Mouse (Mus musculus) left cerebral cortex, postnatal 25 days (tissue): ENCODE measurements around the gene Ms4a4a. TPM values are rescaled to one million over a fixed set of nuclear protein-coding genes. Genes with fewer than 3 reads are reported as not detected.

ENCODE experiments used
- DNase-seq, 2 experiments: peaks; one replicate each; pipeline ENCODE4 v3.0.0; 2022; ENCODE audit warnings: low spot score in 2 of 2, mixed read lengths in 1 of 2
- intact Hi-C: fragments of 180-260 bp; cut with DNase I; formaldehyde crosslinking; loops from one replicate; pipeline ENCODE4 v1.15.1; 2025
- total RNA-seq, 2 experiments: library from RNA; stranded (reverse); gene quantifications; 2 replicates each; pipeline ENCODE4 v1.2.3; 2021

The Ms4a4a gene
- 1 to 10 TPM in 1 of 2 experiments, under 1 TPM in 1; 0.69 to 1.2 TPM for total RNA-seq

DNA sequence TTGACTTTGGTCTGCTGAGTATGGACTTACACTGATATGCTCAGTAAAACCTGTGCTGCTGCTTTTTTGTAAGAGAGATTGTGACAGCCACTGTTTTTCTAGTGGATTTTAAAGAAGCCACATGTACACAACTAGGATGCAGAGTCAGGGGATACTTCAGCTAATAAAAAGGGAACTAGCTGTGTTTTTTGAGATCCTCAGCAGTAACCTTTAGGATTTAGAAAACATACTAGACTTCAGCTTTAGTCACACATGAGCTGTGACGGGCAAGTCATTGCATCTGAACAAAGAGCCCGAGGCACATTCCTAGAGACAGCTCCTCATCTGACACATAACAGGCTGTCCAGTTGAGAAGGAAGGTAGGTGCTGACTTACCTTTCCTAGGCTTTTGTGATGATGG is at the start of gene Ms4a4a:
Gene Ms4a4a, plus strand, starts transcription at position 251 of the 400 bp plus-strand sequence.
- intact Hi-C loops: no loop called here
- DNase-seq: no peak

DNA sequence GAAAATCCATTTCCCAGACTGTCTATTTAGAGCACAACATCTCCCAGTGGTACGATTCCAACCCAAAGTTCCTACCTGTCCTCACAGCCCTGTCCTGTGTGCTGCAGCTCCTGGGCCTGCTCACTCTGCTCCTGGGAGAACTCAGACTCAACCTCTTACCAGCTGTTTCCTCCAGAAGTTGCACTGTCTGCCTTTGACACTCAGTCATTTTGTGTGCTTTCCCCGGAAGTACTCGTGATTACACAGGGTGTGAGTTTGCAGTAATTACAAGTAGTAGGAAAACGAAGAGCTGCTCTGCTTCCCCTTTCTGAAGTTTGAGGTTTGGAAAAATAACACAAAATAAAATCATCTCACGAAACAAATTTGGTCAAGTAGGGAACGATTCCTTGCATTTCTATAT is 39.4 kb upstream of the Ms4a4a start, which contains the start of gene Ms4a7:
Gene Ms4a7, minus strand, starts transcription at position 215 of the 400 bp plus-strand sequence.
- no peak for DNase-seq
- intact Hi-C loops: no loop called here

DNA sequence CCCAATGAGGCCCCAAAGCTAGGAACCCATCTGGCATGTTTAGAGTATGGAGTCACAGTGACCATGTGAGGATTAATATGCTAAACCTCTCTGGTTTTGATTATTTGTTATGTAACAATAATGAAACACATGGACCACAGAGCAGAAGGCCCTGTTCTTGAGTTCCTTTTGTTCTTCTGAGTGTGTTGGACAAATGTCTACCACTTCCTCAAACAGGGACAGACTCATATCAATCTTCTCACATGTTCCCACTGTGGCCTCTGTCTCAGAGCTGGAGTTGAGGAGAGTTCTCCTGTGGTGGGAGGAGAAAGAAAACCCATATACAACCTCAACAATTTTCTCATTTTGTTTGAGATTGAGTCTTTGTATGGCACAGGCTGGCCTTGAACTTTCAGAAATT is 32.2 kb upstream of the Ms4a4a start:
- DNase-seq: no peak
- intact Hi-C loops: no loop called here

DNA sequence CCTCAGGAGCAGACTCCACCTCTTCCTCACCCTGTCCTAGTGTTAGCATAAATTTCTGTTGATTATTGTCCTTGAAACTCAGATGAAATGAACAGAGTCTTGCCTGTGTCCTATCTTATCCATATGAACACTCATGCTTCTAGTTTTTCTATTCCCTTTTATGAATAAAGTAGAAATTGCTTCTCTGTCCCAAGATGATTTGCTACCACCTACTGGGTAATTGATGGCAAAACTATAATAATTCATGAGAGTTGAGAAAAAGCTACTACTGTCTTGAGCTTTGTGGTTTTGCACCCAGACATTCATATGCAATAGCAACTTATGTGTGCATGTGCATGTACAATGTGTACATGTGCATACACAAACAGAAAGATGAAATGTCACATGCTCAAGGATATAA is 31.3 kb upstream of the Ms4a4a start:
- intact Hi-C loops: no loop called here
- no peak for DNase-seq

DNA sequence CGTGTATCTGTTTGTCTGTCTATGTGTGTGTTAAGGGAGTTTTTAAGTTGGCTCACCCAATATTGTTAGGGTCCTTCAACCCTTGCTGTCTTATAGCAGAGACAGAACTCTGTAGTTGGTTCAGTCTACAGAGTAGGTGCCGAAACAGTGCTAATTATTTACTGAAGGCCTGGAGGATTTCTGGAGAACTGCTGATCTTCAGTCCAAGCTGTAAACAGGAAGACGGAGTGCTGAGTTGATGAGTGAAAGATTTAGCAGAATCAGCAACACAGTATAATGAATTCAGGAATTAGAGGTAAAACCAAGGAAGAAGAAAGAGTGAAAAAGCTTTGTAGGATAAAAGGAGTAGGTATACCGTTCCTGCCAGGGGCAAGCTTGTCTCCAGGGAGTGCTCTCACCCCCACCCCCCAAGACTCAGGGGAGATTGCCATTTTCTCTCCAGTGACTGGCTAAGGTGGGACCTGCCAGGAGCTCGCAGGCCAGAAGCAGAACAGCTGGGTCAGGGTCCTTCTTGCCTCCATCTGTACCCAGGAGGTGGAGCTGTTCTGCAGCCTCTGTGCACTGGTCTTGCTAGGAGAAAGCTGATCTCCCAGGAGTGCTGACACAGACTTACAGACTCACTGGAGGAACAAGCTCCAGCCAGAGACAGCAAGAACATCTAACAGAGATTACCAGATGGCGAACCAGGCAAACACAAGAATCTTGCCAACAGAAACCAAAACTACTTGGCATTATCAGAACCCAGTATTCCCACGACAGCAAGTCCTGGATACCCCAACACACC is 25.4 kb upstream of the Ms4a4a start:
- intact Hi-C loops: loop anchor here (5.0 kb wide), 2 partner anchors 252 to 417 kb away; partner anchors contain the start of gene Ms4a6d
- peak; percentile 12 to 26 for DNase-seq

DNA sequence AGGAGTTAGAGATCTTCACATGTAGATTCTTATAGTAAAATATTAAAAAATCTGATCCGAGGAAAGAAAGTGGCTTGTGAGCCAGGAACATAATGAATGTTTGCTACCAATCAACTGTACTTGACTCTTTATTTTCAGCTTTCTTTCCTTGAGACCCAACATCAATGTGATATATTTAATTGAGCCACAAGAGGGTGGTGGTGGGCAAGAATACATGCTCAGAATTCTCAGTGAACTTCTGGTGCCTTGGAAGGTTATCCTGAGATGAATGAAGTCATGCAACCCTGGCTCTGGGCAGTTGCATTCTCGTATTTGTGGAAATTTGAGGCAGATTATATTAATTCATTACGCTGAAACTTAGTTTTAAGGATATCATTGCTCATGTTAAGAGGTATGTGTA is 23.4 kb upstream of the Ms4a4a start:
- peak in 1 of 2 experiments; percentile 16 for DNase-seq

DNA sequence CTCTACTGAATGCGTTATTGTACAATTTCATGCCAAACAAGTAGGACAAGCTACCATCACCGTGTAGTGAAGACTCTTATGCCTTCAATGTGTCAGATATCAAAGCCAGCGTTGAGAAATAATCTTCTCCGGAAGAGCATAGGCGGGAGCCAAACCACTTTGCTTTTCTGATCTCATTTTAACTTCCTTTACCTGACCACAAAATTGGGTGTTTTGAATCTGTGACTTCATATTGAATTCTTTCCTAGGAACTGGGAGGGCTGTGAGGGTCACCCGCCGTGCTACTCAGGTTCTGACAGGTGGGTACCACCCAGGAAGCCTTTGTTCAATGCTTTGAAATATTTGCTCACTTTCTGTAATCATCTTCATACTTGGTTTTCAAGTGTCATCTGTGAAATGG is 19.6 kb upstream of the Ms4a4a start:
- intact Hi-C loops: no loop called here

More for the DNA sequence above, 23.4 kb upstream of the Ms4a4a start:
- intact Hi-C loops: loop anchor here (5.0 kb wide), 2 partner anchors 250 to 415 kb away; partner anchors contain the start of gene Ms4a6d

DNA sequence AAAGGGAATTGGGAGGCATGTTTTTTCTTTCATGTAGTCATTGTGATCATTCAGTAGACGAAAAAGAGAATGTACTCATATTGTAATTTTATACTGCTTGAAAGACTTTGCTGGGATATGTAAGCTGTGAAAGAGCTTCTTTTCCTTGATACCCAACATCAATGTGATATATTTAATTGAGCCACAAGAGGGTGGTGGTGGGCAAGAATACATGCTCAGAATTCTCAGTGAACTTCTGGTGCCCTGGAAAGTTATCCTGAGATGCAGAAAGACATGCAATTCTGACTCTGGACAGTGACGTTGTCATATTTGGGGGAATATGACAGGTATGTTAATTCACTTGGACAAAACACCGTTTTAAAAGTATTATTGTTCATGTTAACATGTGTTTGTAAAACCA is 15.2 kb upstream of the Ms4a4a start:
- intact Hi-C loops: loop anchor here (5.0 kb wide), 1 partner anchor 227 kb away; no protein-coding TSS in a partner anchor
- DNase-seq: peak; percentile 4 to 44

More for the DNA sequence above, 19.6 kb upstream of the Ms4a4a start:
- DNase-seq: no peak

DNA sequence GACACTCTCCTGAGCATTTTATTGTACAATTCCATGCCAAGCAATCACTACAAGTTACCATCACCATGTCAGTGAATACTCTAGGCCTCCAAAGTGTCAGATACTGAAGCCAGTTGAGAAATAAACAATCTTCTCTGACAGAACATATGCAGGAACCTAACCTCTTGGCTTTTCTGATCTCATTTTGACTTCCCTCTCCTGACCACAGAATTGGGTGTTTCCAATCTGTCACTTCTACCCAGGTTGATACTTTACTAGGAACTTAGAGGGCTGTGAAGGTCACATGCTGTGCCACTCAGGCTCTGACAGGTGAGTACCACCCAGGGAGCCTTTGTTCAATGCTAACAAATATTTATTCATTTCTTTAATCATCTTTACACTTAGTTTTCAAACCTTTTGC is 13.3 kb upstream of the Ms4a4a start:
- no peak for DNase-seq
- intact Hi-C loops: loop anchor here (5.0 kb wide), 1 partner anchor 225 kb away; no protein-coding TSS in a partner anchor

DNA sequence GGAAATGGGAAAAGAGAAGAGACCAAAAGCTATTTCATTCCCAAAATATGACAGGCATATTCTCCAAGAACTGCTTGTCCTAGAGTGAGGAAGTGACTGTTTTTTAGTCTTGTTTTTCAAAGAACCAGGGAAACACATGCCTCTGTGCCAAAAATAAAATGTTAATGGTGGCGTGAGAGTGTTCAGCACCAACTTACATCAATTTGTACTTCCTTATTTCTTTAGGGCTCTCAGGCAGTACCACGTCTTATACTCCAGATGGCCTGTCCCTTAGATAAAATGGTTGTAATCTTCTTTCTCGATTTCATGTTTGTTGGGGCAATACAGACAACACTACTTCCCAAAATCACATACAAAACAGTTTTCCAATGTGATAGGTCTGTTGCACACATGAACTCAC is 7.0 kb upstream of the Ms4a4a start:
- no peak for DNase-seq
- intact Hi-C loops: no loop called here

DNA sequence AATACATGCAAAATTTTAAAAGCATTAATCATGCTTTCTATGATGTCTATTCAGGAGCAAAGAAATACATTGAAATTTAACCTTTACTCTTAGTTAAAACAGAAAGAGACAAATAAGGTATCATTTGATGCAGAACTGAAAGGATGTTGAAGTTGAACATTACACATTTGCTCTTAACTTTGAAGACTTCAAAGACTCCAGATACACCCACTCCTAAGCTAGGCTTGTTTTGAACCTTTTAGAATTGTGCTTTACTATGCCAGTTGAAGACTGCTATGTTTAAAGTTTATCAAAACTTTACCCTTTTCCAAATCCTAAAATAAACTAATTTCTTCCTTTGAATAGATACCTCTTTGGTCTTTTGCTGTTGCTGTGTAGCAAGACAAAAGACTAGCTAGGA is 4.1 kb upstream of the Ms4a4a start:
- DNase-seq: no peak
- intact Hi-C loops: no loop called here

DNA sequence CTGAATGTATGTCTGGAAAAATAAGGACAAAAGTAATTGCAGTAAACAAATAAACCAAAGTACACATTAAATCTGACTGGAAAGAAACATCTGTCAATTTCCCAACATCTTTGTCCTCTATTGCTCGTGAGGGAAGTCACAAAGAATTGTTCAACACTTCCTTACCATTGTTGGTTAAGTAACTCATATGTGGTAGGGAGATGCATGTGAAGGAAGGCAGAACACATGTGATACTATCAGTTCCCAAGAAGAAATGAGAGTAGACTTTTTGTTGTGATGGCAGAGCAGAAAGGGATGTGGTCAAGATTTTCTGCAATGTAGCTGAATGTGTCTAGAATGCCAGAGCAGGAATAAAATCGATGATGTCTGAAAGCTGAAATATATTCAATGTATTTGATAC is 1.1 kb downstream of the Ms4a4a start:
- DNase-seq: no peak
- intact Hi-C loops: no loop called here

DNA sequence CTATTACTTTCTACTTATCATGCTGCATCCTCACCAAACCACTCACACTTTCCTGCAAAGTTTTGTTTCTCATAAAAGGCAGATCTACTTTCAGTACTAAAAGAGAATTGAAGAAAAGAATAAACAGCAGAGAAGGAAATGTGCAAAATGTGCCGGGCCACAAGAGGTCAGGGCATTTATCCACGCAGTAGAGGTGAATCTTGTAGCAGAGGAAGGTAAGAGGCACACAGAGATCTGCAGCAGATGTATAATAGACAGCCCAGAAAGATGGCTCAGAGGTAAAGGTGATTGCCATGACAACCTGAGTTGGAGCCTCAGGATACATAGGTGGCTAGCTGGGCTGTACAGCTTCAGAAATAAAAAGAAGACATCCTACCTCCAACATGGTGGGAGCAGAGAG is 11.8 kb downstream of the Ms4a4a start:
- intact Hi-C loops: loop anchor here (5.0 kb wide), 1 partner anchor 105 kb away; no protein-coding TSS in a partner anchor
- DNase-seq: no peak

DNA sequence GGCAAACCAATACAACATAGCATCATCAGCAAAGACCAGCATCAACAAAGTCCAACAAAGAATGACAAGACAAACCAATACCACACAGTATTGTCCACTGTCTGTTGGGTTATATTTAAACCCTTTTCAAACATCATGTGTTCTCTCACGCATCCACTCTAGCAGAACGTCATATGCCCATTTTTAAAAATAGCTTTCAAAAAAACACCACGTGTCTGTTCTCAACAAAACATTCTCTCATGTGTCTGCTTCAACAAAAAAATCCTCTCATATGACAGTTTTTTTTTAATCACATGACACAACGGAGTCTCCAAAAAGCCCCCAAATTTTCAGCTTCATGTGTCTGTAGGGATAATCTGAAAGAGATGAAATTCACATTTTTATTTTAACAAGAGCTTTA is 12.4 kb downstream of the Ms4a4a start:
- DNase-seq: no peak
- intact Hi-C loops: loop anchor here (5.0 kb wide), 1 partner anchor 105 kb away; no protein-coding TSS in a partner anchor

DNA sequence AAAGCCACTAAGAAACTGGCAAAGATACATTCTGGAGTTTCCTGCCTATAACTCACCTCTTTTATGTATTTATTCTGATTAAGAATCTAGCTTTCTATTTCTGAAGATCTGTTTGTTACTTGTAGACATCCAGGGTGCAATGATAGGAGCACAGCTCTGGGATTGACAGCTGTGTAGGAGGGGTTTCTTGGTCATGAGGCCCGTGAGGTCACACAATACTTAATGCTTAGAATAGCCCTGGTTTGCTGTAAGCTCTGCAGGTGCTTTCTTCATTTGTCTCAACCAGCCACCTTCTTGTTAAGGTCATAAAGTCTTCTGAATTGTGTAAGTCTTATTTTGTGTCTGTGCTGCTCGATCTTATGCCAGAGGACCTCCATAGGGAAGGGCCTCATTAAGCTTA is 13.6 kb downstream of the Ms4a4a start:
- intact Hi-C loops: loop anchor here (5.0 kb wide), 1 partner anchor 103 kb away; no protein-coding TSS in a partner anchor
- DNase-seq: no peak

DNA sequence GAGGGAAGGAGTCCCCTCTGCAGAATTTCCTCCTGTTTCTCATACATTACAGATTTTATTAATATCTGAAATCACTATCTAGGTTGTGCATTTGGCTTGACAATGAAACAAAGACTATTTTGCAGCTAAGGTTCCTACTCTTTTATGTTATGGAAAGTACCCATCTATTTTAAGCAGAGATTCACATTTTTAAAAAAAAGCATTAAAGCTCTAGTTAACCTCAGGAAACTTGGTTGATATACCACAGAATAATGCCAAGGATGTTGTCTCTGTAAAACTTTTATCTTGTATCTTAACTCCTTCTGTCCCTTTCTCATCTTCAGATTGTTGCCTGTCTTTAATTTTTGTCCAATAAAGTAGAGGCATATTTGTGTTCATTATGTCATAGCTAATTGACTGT is 20.4 kb downstream of the Ms4a4a start:
- no peak for DNase-seq
- intact Hi-C loops: no loop called here

DNA sequence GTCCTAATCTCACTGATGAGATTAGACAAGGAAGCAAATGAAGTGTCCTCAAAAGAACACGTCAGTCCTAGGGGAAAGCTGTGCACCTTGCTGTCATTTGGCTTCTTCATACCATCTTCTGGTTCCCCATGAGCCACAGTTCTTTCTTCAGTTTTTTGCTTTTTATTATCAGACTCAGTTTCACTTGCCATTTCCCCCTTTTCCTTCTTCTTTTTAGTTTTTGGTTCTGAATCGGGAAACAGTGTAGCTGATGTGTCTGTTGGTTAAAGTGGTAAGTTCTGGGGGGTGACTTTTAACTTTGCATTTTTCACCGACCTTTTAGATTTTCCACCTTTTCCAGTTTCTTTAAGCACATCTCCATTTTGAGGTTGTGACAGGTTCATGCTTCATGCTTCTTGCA is 29.2 kb downstream of the Ms4a4a start, which contains the start of gene Ms4a4c:
Gene Ms4a4c, plus strand, starts transcription at position 244 of the 400 bp plus-strand sequence.
- DNase-seq: no peak
- intact Hi-C loops: no loop called here

DNA sequence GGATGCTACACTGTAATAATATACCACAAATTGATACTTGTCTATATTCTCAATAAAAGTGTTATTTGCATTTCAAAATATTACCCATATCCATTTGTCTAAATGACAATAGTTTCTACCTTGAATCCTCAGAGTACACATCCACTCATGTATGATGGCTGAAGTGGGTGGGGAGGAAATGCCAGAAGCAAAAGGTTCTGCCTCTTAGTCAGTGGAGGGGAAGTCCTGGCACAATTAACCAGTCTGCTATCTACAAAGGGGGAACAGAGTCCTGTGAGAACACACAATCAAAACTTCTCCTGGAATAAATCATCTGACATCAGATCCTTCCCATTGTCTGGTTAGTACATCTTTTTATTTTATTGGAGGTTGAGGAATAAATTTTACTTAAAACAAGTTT is 32.1 kb downstream of the Ms4a4a start:
- intact Hi-C loops: no loop called here
- no peak for DNase-seq

DNA sequence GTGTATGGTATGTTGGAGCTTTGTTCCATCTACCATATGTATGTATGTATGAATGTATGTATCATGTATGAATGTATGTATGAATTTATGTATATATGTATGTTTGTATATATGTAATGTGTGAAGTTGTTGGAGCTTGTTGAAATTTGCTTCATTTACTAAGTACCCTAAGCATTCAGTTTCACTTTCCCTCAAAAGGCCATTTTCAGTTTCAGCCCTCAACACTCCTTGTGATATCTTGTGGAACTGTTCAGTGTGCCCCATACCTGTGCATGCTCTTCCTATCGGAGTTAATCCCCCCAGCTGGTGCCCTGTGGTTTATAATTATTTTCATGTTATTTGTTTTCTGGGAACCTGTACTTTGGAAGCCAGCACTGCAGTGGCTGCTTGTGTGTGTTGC is 33.3 kb downstream of the Ms4a4a start:
- no peak for DNase-seq
- intact Hi-C loops: no loop called here

DNA sequence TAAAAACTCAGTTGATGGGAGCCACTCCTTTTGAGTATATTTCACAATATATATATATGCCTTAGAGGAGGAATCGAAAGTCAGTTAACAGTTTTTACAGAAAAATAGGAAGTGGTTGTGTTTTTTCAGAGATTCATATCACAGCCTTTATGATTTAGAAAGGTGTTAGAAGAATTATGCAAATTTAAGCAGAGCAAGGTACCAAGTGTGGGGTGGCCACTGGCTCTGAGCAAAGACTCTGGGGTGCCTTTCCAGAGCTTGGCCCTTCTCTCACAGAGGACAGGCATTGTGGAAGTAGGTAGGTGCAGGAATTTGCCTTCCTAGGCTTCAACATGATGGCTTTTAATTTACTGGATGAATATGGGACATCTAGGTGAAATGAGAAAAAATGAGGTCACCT is 36.3 kb downstream of the Ms4a4a start:
- intact Hi-C loops: no loop called here
- no peak for DNase-seq

DNA sequence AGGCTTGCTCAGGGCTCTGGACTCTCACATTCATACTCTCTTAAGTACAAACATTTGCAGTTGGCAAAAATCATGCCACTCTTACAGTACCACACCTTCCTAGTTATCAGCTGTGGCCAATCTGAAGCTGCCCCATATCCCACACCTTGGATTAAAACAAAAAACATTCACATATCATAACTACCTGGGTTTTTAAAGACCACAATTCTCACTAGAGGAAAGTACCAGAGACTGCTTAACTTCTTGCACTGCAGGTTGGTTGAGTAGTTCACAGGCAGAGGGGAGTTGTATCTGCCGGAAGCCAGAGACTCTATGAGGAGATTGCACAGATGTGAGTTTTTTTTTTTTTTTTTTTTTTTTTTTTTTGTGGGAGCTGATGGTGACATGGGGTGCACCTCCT is 38.8 kb downstream of the Ms4a4a start:
- no peak for DNase-seq
- intact Hi-C loops: no loop called here
